Mouse (Mus musculus) kidney, postnatal 14 days (tissue): ENCODE data around the gene Ppp1r21.

Experiments used
- DNase-seq: peaks from one replicate; pipeline ENCODE4 v3.0.0; 2022; ENCODE audit warnings: mixed read lengths

The Ppp1r21 gene

GRCm38 (mm10) chr17:88530667-88531066 lies 749 bp downstream of the Ppp1r21 start:
- DNase-seq = no peak

GRCm38 (mm10) chr17:88531176-88531575 lies 1.3 kb downstream of the Ppp1r21 start:
- no peak for DNase-seq

- DNase-seq = no peak
Observed at GRCm38 (mm10) chr17:88537842-88538430, 8.0 kb downstream of the Ppp1r21 start.

- peak; percentile 68 for DNase-seq
Observed at GRCm38 (mm10) chr17:88542771-88543416, 13.0 kb downstream of the Ppp1r21 start.

GRCm38 (mm10) chr17:88543417-88543782 lies 13.5 kb downstream of the Ppp1r21 start:
- no peak for DNase-seq

GRCm38 (mm10) chr17:88545217-88545784 lies 15.4 kb downstream of the Ppp1r21 start:
- no peak for DNase-seq

- no peak for DNase-seq
Observed at GRCm38 (mm10) chr17:88546745-88547144, 16.8 kb downstream of the Ppp1r21 start.

GRCm38 (mm10) chr17:88549411-88550191 lies 19.7 kb downstream of the Ppp1r21 start:
- no peak for DNase-seq

GRCm38 (mm10) chr17:88550351-88550750 lies 20.4 kb downstream of the Ppp1r21 start:
- DNase-seq = no peak

GRCm38 (mm10) chr17:88550981-88551940 lies 21.3 kb downstream of the Ppp1r21 start:
- DNase-seq = no peak

GRCm38 (mm10) chr17:88552556-88552955 lies 22.6 kb downstream of the Ppp1r21 start:
- no peak for DNase-seq

GRCm38 (mm10) chr17:88553001-88553449 lies 23.1 kb downstream of the Ppp1r21 start:
- no peak for DNase-seq

- DNase-seq = peak; percentile 40
Observed at GRCm38 (mm10) chr17:88553473-88554087, 23.7 kb downstream of the Ppp1r21 start.

GRCm38 (mm10) chr17:88556176-88556575 lies 26.3 kb downstream of the Ppp1r21 start:
- no peak for DNase-seq

GRCm38 (mm10) chr17:88556688-88557087 lies 26.8 kb downstream of the Ppp1r21 start:
- no peak for DNase-seq

- DNase-seq = peak; percentile 89
Observed at GRCm38 (mm10) chr17:88558168-88558842, 28.4 kb downstream of the Ppp1r21 start.

GRCm38 (mm10) chr17:88563611-88564010 lies 33.7 kb downstream of the Ppp1r21 start:
- peak; percentile 65 for DNase-seq

- DNase-seq = no peak
Observed at GRCm38 (mm10) chr17:88569807-88570540, 40.1 kb downstream of the Ppp1r21 start.

- DNase-seq = no peak
Observed at GRCm38 (mm10) chr17:88570784-88571183, 40.9 kb downstream of the Ppp1r21 start.

- no peak for DNase-seq
Observed at GRCm38 (mm10) chr17:88574811-88575210, 44.9 kb downstream of the Ppp1r21 start.
